Mouse (Mus musculus) cerebellum, adult 2 months (tissue): ENCODE results near the gene Cdkn2d.
"Not testable (repeated sequence)": the region's sequence is repeated elsewhere in the genome, so short reads cannot be mapped to it uniquely, and the experiment has no call there.

ENCODE experiments used
- CTCF ChIP-seq: fragments of 200-500 bp; IDR thresholded peaks from 2 replicates; pipeline ENCODE4 v1.5.1; 2011; ENCODE audit warnings: low read depth, mild to moderate bottlenecking, control low read depth, low read length, moderate library complexity, borderline replicate concordance; ENCODE audit not compliant: insufficient read depth
- POLR2A ChIP-seq: fragments of 200-500 bp; IDR thresholded peaks from 2 replicates; pipeline ENCODE4 v1.6.1; 2011; ENCODE audit warnings: low read length, control low read depth, borderline replicate concordance; ENCODE audit not compliant: insufficient read depth

DNA sequence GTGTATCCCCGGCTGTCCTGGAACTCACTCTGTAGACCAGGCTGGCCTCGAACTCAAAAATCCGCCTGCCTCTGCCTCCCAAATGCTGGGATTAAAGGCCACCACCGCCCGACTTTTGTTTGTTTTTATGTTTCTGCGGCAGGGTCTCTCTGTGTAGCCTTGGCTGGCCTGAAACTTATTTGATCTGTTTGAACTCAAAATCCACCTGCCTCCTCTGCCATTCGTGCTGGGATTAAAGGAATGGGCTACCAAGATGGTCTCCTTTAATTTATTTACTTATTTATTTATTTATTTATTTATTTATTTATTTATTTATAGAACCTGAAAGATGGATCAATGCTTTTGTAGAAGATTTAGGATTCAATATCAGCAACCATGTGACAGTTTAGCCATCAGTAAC, 661 bp upstream of the Cdkn2d start:
- not testable (repeated sequence) for TF ChIP-seq CTCF, POLR2A
